Mouse (Mus musculus) ES-E14 (cell line): Measurements from ENCODE around the gene Cd151. TPM values are rescaled to one million over a fixed set of nuclear protein-coding genes. Genes with fewer than 3 reads are reported as not detected.

Source experiments
- DNase-seq: peaks from one replicate; pipeline ENCODE4 v3.0.0-alpha.2; 2013; ENCODE audit warnings: low read depth, low spot score
- H3K27ac ChIP-seq: 2 replicates; pipeline ENCODE4 v1.5.1; 2012; ENCODE audit warnings: low read depth, mild to moderate bottlenecking, low read length, moderate library complexity, mixed read lengths; ENCODE audit not compliant: poor library complexity, insufficient read depth, severe bottlenecking
- H3K36me3 ChIP-seq: 2 replicates; pipeline ENCODE4 v1.6.1; 2012; ENCODE audit warnings: mild to moderate bottlenecking, low read length, moderate library complexity, mixed read lengths; ENCODE audit not compliant: control insufficient read depth, poor library complexity, insufficient read depth, severe bottlenecking
- H3K4me1 ChIP-seq, 2 experiments: fragments of 150-350 bp in 1 of 2; sonication (generic) in 1 of 2; 2 replicates each; pipeline ENCODE4 v1.6.1; 2012; ENCODE audit warnings: low read length in 2 of 2, mild to moderate bottlenecking in 1 of 2, mixed read lengths in 1 of 2; ENCODE audit not compliant: control insufficient read depth in 2 of 2, insufficient read depth in 2 of 2, poor library complexity in 1 of 2
- H3K4me3 ChIP-seq, 2 experiments: fragments of 150-350 bp in 1 of 2; sonication (generic) in 1 of 2; 2 replicates each; pipeline ENCODE4 v1.5.1; 2012; ENCODE audit warnings: low read length in 2 of 2, low read depth in 1 of 2, mild to moderate bottlenecking in 1 of 2, mixed read lengths in 1 of 2; ENCODE audit not compliant: insufficient read depth in 1 of 2, poor library complexity in 1 of 2, severe bottlenecking in 1 of 2
- H3K9ac ChIP-seq: 2 replicates; pipeline ENCODE4 v1.6.1; 2012; ENCODE audit warnings: low read depth, mild to moderate bottlenecking, low read length, mixed read lengths; ENCODE audit not compliant: poor library complexity, insufficient read depth, severe bottlenecking
- H3K9me3 ChIP-seq: fragments of 150-350 bp; sonication (generic); 2 replicates; pipeline ENCODE4 v1.6.1; 2012; ENCODE audit warnings: low read depth, mild to moderate bottlenecking, low read length; ENCODE audit not compliant: control insufficient read depth, insufficient read depth
- CHD2 ChIP-seq: IDR thresholded peaks from 2 replicates; pipeline ENCODE4 v1.6.1; 2014; ENCODE audit warnings: mild to moderate bottlenecking, low read depth, low read length, inconsistent platforms
- HCFC1 ChIP-seq: IDR thresholded peaks from 2 replicates; pipeline ENCODE4 v1.6.1; 2012; ENCODE audit warnings: low read length, inconsistent platforms, borderline replicate concordance; ENCODE audit not compliant: insufficient read depth
- MAFK ChIP-seq: IDR thresholded peaks from 2 replicates; pipeline ENCODE4 v1.6.1; 2014; ENCODE audit warnings: mild to moderate bottlenecking, low read depth, low read length, inconsistent platforms; ENCODE audit not compliant: insufficient read depth
- ZC3H11A ChIP-seq: IDR thresholded peaks from 2 replicates; pipeline ENCODE4 v1.6.1; 2012; ENCODE audit warnings: low read depth, mild to moderate bottlenecking, inconsistent platforms, low read length, borderline replicate concordance
- ZNF384 ChIP-seq: IDR thresholded peaks from 2 replicates; pipeline ENCODE4 v1.6.1; 2012; ENCODE audit warnings: low read depth, low read length, inconsistent platforms
- in situ Hi-C, 2 experiments: fragments of 600-800 bp; cut with MboI; formaldehyde crosslinking; loops; one replicate each; pipeline ENCODE4 v1.15.1; 2025; ENCODE audit warnings: low sequenced_read_pairs in 2 of 2, inconsistent platforms in 1 of 2; ENCODE audit not compliant: unreplicated experiment in 2 of 2
- total RNA-seq: library from RNA; depleted of rRNA; stranded (reverse); fragments of 300-350 nt; gene quantifications from 2 replicates; pipeline ENCODE4 v1.2.3, GENCODE M21; 2012; rRNA removed

Cd151 gene
- total RNA-seq, 1 experiment: 238 TPM

DNA sequence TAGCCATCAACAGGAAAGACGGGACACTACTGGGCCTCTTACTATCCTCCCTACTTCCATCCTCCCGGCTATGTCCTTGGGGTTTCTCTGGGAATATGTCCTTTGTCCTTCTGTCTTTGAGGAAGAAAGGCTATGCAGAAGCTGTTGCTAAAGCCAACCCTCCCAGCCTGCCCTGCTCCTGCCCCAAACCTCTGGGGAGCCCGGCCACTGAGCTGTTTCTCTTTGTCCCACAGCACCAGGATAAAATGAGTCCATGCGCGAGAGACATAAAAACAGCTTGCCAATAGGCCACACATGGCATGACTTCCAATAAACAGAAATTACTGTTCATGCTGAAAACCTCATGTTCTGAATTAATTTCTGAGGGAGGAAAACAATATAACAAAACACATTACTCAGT is 51.1 kb downstream of the Cd151 start:
- Histone ChIP-seq H3K9me3 (no peaks in the 10 kb centered on the region), H3K4me1 (0 out of 4 replicates have a peak, but pooled peaks cover 0 to under 1% of the 10 kb centered on the region in 2 experiments), H3K36me3 (peaks cover 2% of the 10 kb centered on the region; the same call in 1 of the 2 replicates), H3K9ac (no peak overlapping the region), H3K27ac (no peak overlapping the region), H3K4me3 (no peak overlapping the region)
- TF ChIP-seq CHD2 (no peak), MAFK (no peak), ZNF384 (no peak), HCFC1 (no peak), ZC3H11A (no peak)
- in situ Hi-C loops: no loop called here
- no peak for DNase-seq

DNA sequence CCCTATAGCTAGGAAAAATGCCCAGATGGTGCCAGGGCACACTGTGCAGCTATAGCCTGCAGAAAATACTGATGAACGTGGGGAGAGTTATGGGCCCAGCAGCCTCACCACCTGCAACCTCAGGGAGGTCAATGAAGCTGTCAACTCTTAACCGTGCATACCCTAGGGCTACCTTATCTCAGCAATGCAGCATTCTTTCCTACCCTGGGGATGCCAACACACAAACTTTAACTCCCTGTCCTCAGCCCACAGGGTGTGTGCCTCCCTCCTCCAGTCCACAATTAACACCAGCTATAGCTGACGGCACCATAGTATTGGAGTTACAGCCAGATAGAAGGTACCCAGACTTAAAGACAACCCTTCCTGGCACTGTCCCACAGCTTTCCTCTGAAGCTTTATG is 51.7 kb downstream of the Cd151 start:
- Histone ChIP-seq H3K36me3 (peaks cover 2% of the 10 kb centered on the region; the same call in 1 of the 2 replicates), H3K9ac (no peak overlapping the region), H3K9me3 (no peaks in the 10 kb centered on the region), H3K4me3 (no peak overlapping the region), H3K4me1 (no peaks in the 10 kb centered on the region), H3K27ac (no peak overlapping the region)
- DNase-seq: no peak
- in situ Hi-C loops: no loop called here
- TF ChIP-seq ZNF384: no peak
- no peak for TF ChIP-seq ZC3H11A
- no peak for TF ChIP-seq HCFC1
- no peak for TF ChIP-seq CHD2
- no peak for TF ChIP-seq MAFK

DNA sequence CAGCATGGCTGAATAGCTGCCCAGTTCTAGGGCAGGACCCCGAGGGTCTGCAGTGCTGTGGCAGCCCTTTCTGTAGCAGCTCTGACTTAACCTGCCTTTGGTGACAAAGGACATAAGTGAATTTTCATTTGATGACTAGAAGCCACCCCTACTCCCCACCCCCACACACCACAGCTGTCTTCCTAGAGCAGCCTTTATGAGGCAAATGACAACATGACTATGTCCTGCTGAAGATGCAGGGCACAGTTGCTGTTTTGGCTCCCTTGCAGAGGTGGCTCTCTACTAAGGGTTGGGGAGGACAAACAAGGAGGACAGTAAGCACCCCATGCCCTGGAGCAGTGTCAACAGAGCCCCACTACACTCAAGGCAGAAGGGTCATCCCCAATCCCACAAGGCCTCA is 52.6 kb downstream of the Cd151 start:
- Histone ChIP-seq H3K4me3 (no peak overlapping the region), H3K9me3 (no peaks in the 10 kb centered on the region), H3K27ac (no peak overlapping the region), H3K9ac (no peak overlapping the region), H3K36me3 (peaks cover 2% of the 10 kb centered on the region; the same call in 1 of the 2 replicates), H3K4me1 (no peaks in the 10 kb centered on the region)
- DNase-seq: no peak
- TF ChIP-seq ZNF384 (no peak), MAFK (no peak), CHD2 (no peak), ZC3H11A (no peak), HCFC1 (no peak)
- in situ Hi-C loops: no loop called here

Other genes with a start within 250 kb of the Cd151 start
- 101 and 107 TPM in 2 replicates for gene Phrf1, start 238.6 kb upstream of the Cd151 start, total RNA-seq
- gene Irf7, start 200.9 kb upstream of the Cd151 start, total RNA-seq: 0.58 and 0.67 TPM in 2 replicates
- 0.13 and 0.26 TPM in 2 replicates for gene Cdhr5, start 190.6 kb upstream of the Cd151 start, total RNA-seq
- 12.0 and 31.9 TPM in 2 replicates for gene Sct, start 188.3 kb upstream of the Cd151 start, total RNA-seq
- 0.76 and 0.95 TPM in 2 replicates for gene Drd4, start 175.4 kb upstream of the Cd151 start, total RNA-seq
- 23.7 and 31.1 TPM in 2 replicates for gene Deaf1, start 139.7 kb upstream of the Cd151 start, total RNA-seq
- gene Tmem80, start 139.7 kb upstream of the Cd151 start, total RNA-seq: 7.3 and 9.7 TPM in 2 replicates
- 9.7 and 10.4 TPM in 2 replicates for gene Eps8l2, start 128.5 kb upstream of the Cd151 start, total RNA-seq
- gene Taldo1, start 75.2 kb upstream of the Cd151 start, total RNA-seq: 327 and 432 TPM in 2 replicates
- 25.9 and 41.2 TPM in 2 replicates for gene Gatd1, start 53.3 kb upstream of the Cd151 start, total RNA-seq
- gene Cend1, start 37.9 kb upstream of the Cd151 start, total RNA-seq: 1.5 and 2.7 TPM in 2 replicates
- 16.2 and 19.8 TPM in 2 replicates for gene Slc25a22, start 29.5 kb upstream of the Cd151 start, total RNA-seq
- 23.4 and 36.0 TPM in 2 replicates for gene Pidd1, start 23.4 kb upstream of the Cd151 start, total RNA-seq
- gene Rplp2, start 20.0 kb upstream of the Cd151 start, total RNA-seq: 3,085 and 4,150 TPM in 2 replicates
- gene Pnpla2, start 12.2 kb upstream of the Cd151 start, total RNA-seq: 10.7 and 12.7 TPM in 2 replicates
- 5.8 and 11.7 TPM in 2 replicates for gene Cracr2b, start 6.3 kb upstream of the Cd151 start, total RNA-seq
- 110 and 120 TPM in 2 replicates for gene Polr2l, start 7.7 kb downstream of the Cd151 start, total RNA-seq
- gene Tspan4, start 7.8 kb downstream of the Cd151 start, total RNA-seq: 75.9 and 98.8 TPM in 2 replicates
- gene Chid1, start 72.5 kb downstream of the Cd151 start, total RNA-seq: 30.1 and 46.1 TPM in 2 replicates
- gene Ap2a2, start 94.8 kb downstream of the Cd151 start, total RNA-seq: 98.8 and 103 TPM in 2 replicates
- gene Muc6, start 187.9 kb downstream of the Cd151 start, total RNA-seq: 0.09 and 0.11 TPM in 2 replicates
- gene Muc2, start 222.9 kb downstream of the Cd151 start, total RNA-seq: 0.94 and 1.7 TPM in 2 replicates